Mouse (Mus musculus) liver, embryonic 14.5 days (tissue): Measurements from ENCODE around the gene Ddc.

ENCODE experiments used
- CTCF ChIP-seq: IDR thresholded peaks from 2 replicates; pipeline ENCODE4 v1.5.1; 2016; ENCODE audit warnings: antibody characterized with exemption, low read depth, control low read depth
- EP300 ChIP-seq: IDR thresholded peaks from 2 replicates; pipeline ENCODE4 v1.6.1; 2016; ENCODE audit warnings: antibody characterized with exemption, low read depth

DNA sequence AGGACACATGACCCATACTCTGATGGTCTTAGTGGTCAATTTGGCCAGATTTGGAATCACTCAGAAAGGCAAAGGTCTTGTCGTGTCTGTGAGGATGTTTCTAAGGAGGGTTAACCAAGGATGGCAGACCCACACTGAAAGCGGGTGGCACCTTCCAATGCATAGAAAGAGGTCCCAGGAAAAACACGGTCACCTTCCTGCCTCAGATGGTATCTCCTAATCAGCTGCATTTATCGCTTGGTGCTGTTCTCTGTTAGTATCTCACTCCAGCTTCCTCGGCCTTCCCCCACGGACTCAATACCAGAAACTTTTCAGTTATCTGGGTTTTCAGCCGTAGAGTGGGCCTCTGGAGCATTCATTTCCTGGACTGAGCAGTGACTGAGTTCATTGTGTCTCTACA is 58.1 kb downstream of the Ddc start:
- TF ChIP-seq CTCF (no peak), EP300 (no peak)
